Mouse (Mus musculus) liver, postnatal 0 days (tissue): ENCODE measurements at regions not wholly inside any gene's neighbourhood (a gene's known extent, or its start where the extent isn't known, plus 50 kb on each side); places are given as distances from the start of the nearest gene placed in this dataset.

Source experiments
- ATAC-seq: fragments of 200-750 bp; cut with Nextera tagmentation; 2 replicates; pipeline ENCODE4 v1.8.0; 2017; ENCODE audit warnings: mild to moderate bottlenecking, moderate library complexity
- DNase-seq: peaks from one replicate; pipeline ENCODE4 v3.0.0-alpha.2; 2016
- H3K27ac ChIP-seq: fragments of 300-500 bp; sonication (generic); 2 replicates; pipeline ENCODE4 v1.5.1; 2014; ENCODE audit warnings: antibody characterized with exemption, moderate library complexity, mild to moderate bottlenecking, low read depth
- H3K27me3 ChIP-seq: fragments of 300-500 bp; sonication (generic); 2 replicates; pipeline ENCODE4 v1.6.1; 2014; ENCODE audit warnings: low read length, control low read depth, mixed read lengths; ENCODE audit not compliant: insufficient read depth
- H3K36me3 ChIP-seq: fragments of 300-500 bp; sonication (generic); replicated peaks from 2 replicates; pipeline ENCODE4 v1.6.1; 2014; ENCODE audit warnings: mild to moderate bottlenecking, control low read depth, low read length, moderate library complexity, mixed read lengths; ENCODE audit not compliant: insufficient read depth
- H3K4me1 ChIP-seq: fragments of 300-500 bp; sonication (generic); 2 replicates; pipeline ENCODE4 v1.6.1; 2014; ENCODE audit warnings: antibody characterized with exemption, mild to moderate bottlenecking, control low read depth; ENCODE audit not compliant: insufficient read depth
- H3K4me2 ChIP-seq: fragments of 300-500 bp; sonication (generic); 2 replicates; pipeline ENCODE4 v1.6.1; 2014; ENCODE audit warnings: low read depth, mild to moderate bottlenecking, low read length, moderate library complexity, mixed read lengths
- H3K4me3 ChIP-seq: fragments of 300-500 bp; sonication (generic); 2 replicates; pipeline ENCODE4 v1.5.1; 2014; ENCODE audit warnings: low read depth, low read length
- H3K9ac ChIP-seq: fragments of 300-500 bp; sonication (generic); replicated peaks from 2 replicates; pipeline ENCODE4 v1.6.1; 2014; ENCODE audit warnings: mild to moderate bottlenecking, moderate library complexity
- H3K9me3 ChIP-seq: fragments of 300-500 bp; sonication (generic); 2 replicates; pipeline ENCODE4 v1.6.1; 2016; ENCODE audit warnings: mild to moderate bottlenecking, control low read depth, low read length, mixed read lengths
- CTCF ChIP-seq: sonication (generic); IDR thresholded peaks from 2 replicates; pipeline ENCODE4 v1.5.1; 2016; ENCODE audit warnings: antibody characterized with exemption, low read depth
- EP300 ChIP-seq: IDR thresholded peaks from 2 replicates; pipeline ENCODE4 v1.6.1; 2016; ENCODE audit warnings: antibody characterized with exemption, low read depth, mild to moderate bottlenecking
- WGBS: fragments of 180-500 bp; shearing (Covaris S2); extraction: QIAGEN DNeasy Blood & Tissue Kit; methylation state at CpG from one replicate; pipeline ENCODE4 v1.1.7; 2014; ENCODE audit not compliant: insufficient replicate concordance; 5-methylcytosine and 5-hydroxymethylcytosine counted together

DNA sequence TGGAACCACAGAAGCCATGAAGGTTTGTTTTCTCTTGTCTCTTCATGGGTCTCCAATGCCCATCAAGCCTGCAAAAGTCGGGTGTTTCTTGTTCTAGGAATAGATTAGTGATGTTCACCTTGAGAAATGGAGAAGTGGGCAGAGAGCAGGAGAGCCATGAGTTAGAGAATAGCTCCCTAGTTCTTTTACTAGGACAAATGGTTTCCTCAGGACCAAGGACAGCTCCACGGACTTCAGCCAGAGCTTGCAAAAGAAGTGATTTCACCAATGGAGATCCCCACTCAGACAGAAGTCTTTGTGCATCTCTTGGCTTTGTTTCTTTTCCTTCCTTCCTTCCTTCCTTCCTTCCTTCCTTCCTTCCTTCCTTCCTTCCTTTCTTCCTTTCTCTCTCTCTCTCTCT, 166.3 kb upstream of the 1700012A03Rik start:
- peak; percentile 39 for DNase-seq

GRCm38 (mm10) chr6:31874616-31875015, 175.4 kb upstream of the 1700012A03Rik start:
- Histone ChIP-seq H3K27me3 (no peaks in the 10 kb centered on the region), H3K27ac (no peak overlapping the region), H3K4me1 (no peaks in the 10 kb centered on the region), H3K36me3 (no peaks in the 10 kb centered on the region), H3K9ac (no peak overlapping the region), H3K4me2 (no peak overlapping the region), H3K9me3 (no peaks in the 10 kb centered on the region), H3K4me3 (no peak overlapping the region)
- ATAC-seq (no peak), DNase-seq (no peak)
- WGBS: 77% methylated on average over 6 of the region's 6 CpGs
- TF ChIP-seq EP300 (no peak), CTCF (no peak)

More for the DNA sequence above, 166.3 kb upstream of the 1700012A03Rik start:
- H3K27me3 ChIP-seq: no peaks in the 10 kb centered on the region
- H3K4me1 ChIP-seq: no peaks in the 10 kb centered on the region
- no peak for ATAC-seq
- no peak overlapping the region for H3K27ac ChIP-seq
- H3K4me2 ChIP-seq: no peak overlapping the region
- H3K4me3 ChIP-seq: no peak overlapping the region
- no peaks in the 10 kb centered on the region for H3K36me3 ChIP-seq
- H3K9me3 ChIP-seq: no peaks in the 10 kb centered on the region
- H3K9ac ChIP-seq: no peak overlapping the region
- 3% methylated on average over 2 of the region's 2 CpGs for WGBS
- TF ChIP-seq CTCF: no peak
- no peak for TF ChIP-seq EP300

- H3K4me3 ChIP-seq: no peak overlapping the region
- WGBS: 56% methylated on average over 1 of the region's 1 CpGs
- no peaks in the 10 kb centered on the region for H3K4me1 ChIP-seq
- no peak overlapping the region for H3K4me2 ChIP-seq
- no peaks in the 10 kb centered on the region for H3K36me3 ChIP-seq
- ATAC-seq (no peak), DNase-seq (no peak)
- H3K27ac ChIP-seq: no peak overlapping the region
- H3K27me3 ChIP-seq: no peaks in the 10 kb centered on the region
- no peaks in the 10 kb centered on the region for H3K9me3 ChIP-seq
- H3K9ac ChIP-seq: no peak overlapping the region
- TF ChIP-seq CTCF: no peak
- no peak for TF ChIP-seq EP300
Observed at GRCm38 (mm10) chr6:31873911-31874310, 176.1 kb upstream of the 1700012A03Rik start.

- no peak overlapping the region for H3K4me3 ChIP-seq
- 76% methylated on average over 3 of the region's 3 CpGs for WGBS
- no peak for TF ChIP-seq EP300
- TF ChIP-seq CTCF: no peak
Observed at GRCm38 (mm10) chr6:31871766-31872165, 178.3 kb upstream of the 1700012A03Rik start.

DNA sequence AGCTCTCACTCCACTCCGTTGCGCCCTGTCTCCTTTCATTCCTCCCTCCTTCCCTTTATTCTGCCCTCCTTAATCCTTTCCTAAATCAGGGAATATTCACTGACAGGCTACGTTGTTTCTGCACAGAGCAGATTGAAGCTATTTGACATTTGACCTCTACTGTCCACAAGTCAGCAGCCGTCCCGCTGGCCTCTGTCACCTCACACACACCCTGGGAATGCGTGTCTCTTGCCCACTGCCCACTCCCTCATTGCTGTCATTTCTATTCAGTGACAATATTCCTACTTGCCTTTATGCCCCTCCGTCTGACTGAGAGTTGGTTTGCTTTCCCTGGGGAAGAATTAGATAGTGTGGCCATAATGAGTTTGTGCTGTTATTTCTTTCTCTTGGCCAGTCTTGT, 188.1 kb upstream of the 1700012A03Rik start:
- TF ChIP-seq CTCF (no peak), EP300 (no peak)
- Histone ChIP-seq H3K9ac (no peak overlapping the region), H3K27ac (no peak overlapping the region), H3K36me3 (no peaks in the 10 kb centered on the region), H3K9me3 (no peaks in the 10 kb centered on the region), H3K27me3 (no peaks in the 10 kb centered on the region), H3K4me3 (no peak overlapping the region), H3K4me1 (no peaks in the 10 kb centered on the region), H3K4me2 (no peak overlapping the region)
- ATAC-seq (no peak), DNase-seq (no peak)
- WGBS: 51% methylated on average over 7 of the region's 7 CpGs

More at GRCm38 (mm10) chr6:31871766-31872165, 178.3 kb upstream of the 1700012A03Rik start:
- Histone ChIP-seq H3K9me3 (no peaks in the 10 kb centered on the region), H3K27ac (no peak overlapping the region), H3K9ac (no peak overlapping the region), H3K36me3 (no peaks in the 10 kb centered on the region), H3K4me1 (no peaks in the 10 kb centered on the region), H3K4me2 (no peak overlapping the region), H3K27me3 (no peaks in the 10 kb centered on the region)
- no peak for DNase-seq
- ATAC-seq: no peak

DNA sequence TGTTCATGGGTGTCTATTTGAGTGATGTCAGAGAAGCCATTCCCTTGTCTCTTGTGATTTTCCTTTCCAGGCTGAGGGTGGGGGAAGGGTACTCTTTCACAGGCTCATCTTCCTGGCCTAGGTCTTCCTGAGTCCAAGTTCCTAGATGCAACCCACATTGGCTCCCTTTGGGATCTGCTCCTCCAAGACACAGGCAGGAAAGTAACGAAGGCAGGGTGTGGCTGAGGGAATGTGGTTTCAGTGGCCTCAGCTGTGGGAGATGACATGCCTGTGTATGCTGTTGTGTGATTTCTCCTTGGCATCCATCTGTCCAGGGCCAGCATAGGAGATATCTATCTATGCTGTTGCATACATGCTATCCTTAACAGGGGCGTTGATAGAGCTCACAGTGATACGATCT, 190.4 kb upstream of the 1700012A03Rik start:
- no peak for ATAC-seq
- 70% methylated on average over 3 of the region's 3 CpGs for WGBS
- H3K4me2 ChIP-seq: no peak overlapping the region
- no peak overlapping the region for H3K4me3 ChIP-seq
- DNase-seq: no peak
- no peaks in the 10 kb centered on the region for H3K36me3 ChIP-seq
- H3K27ac ChIP-seq: no peak overlapping the region
- TF ChIP-seq CTCF: no peak
- no peak for TF ChIP-seq EP300
- no peaks in the 10 kb centered on the region for H3K4me1 ChIP-seq
- no peaks in the 10 kb centered on the region for H3K9me3 ChIP-seq
- H3K27me3 ChIP-seq: no peaks in the 10 kb centered on the region
- no peak overlapping the region for H3K9ac ChIP-seq

DNA sequence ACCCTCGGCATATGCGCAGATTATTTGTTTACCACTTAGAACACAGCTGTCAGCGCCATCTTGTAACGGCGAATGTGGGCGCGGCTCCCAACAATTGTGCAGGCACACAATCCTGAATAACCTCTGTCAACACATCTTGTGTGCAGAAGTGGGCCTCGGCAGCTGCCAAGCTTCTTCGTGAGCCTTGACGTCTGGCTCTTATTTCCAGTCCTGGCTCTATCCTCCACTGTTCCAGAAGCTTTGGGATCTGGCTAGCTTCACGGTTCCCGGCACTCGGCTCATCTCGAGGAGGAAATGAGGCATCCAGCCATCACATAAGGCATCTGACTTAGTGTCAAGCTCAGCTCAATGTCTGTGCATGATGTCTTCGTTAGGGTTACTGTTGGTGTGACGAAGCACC, 195.8 kb upstream of the 1700012A03Rik start:
- 90% methylated on average over 14 of the region's 16 CpGs for whole genome bisulfite sequencing
- Histone ChIP-seq H3K27me3 (no peaks in the 10 kb centered on the region), H3K4me2 (no peak overlapping the region), H3K36me3 (no peaks in the 10 kb centered on the region), H3K9ac (no peak overlapping the region), H3K4me1 (no peaks in the 10 kb centered on the region), H3K4me3 (no peak overlapping the region), H3K27ac (no peak overlapping the region), H3K9me3 (no peaks in the 10 kb centered on the region)
- ATAC-seq (no peak), DNase-seq (no peak)
- TF ChIP-seq CTCF: no peak
- no peak for TF ChIP-seq EP300
